Mouse (Mus musculus): ENCODE measurements around the gene Chrd. TPM values are rescaled to one million over a fixed set of nuclear protein-coding genes. Genes with fewer than 3 reads are reported as not detected.

Chrd gene
- polyA plus RNA-seq, 1 experiment from 2014 or later, result 0.32 TPM

- Histone ChIP-seq H3K4me1 (ENCODE audit: control insufficient read depth, low read depth, low read length) (no peaks in the 10 kb centered on the region), H3K9me3 (replicated peaks; ENCODE audit: control insufficient read depth, low read length) (no peaks in the 10 kb centered on the region), H3K9ac (ENCODE audit: low read depth, low read length) (no peak overlapping the region), H3K36me3 (ENCODE audit: control insufficient read depth, insufficient read depth) (no peaks in the 10 kb centered on the region), H3K4me2 (ENCODE audit: low read depth, low read length) (no peak overlapping the region), H3K27ac (ENCODE audit: low read length) (no peak overlapping the region), H3K4me3 (ENCODE audit: low read depth, low read length) (no peak overlapping the region), H3K27me3 (ENCODE audit: control insufficient read depth, insufficient read depth, low read depth, low read length) (no peaks in the 10 kb centered on the region)
- no peak for ATAC-seq (ENCODE audit: low read depth)
- 66% methylated on average over 5 of the region's 5 CpGs for WGBS (ENCODE audit: insufficient replicate concordance)
These were observed 42.1 kb downstream of the Chrd start for GRCm38 (mm10) chr16:20775021-20775420.

GRCm38 (mm10) chr16:20779846-20780245 lies 46.9 kb downstream of the Chrd start:
- Histone ChIP-seq H3K36me3 (ENCODE audit: control insufficient read depth, insufficient read depth) (no peaks in the 10 kb centered on the region), H3K4me2 (ENCODE audit: low read depth, low read length) (no peak overlapping the region), H3K27me3 (ENCODE audit: control insufficient read depth, insufficient read depth, low read depth, low read length) (no peaks in the 10 kb centered on the region), H3K9ac (ENCODE audit: low read depth, low read length) (no peak overlapping the region), H3K27ac (ENCODE audit: low read length) (no peak overlapping the region), H3K4me1 (ENCODE audit: control insufficient read depth, low read depth, low read length) (no peaks in the 10 kb centered on the region), H3K4me3 (ENCODE audit: low read depth, low read length) (no peak overlapping the region), H3K9me3 (replicated peaks; ENCODE audit: control insufficient read depth, low read length) (no peaks in the 10 kb centered on the region)
- ATAC-seq (ENCODE audit: low read depth), result no peak
- WGBS (ENCODE audit: insufficient replicate concordance), result 49% methylated on average over 3 of the region's 3 CpGs

GRCm38 (mm10) chr16:20781101-20781630 lies 48.2 kb downstream of the Chrd start:
- WGBS (ENCODE audit: insufficient replicate concordance), result 45% methylated on average over 4 of the region's 4 CpGs

GRCm38 (mm10) chr16:20783891-20784290 lies 51.0 kb downstream of the Chrd start:
- Histone ChIP-seq H3K36me3 (ENCODE audit: control insufficient read depth, insufficient read depth) (no peaks in the 10 kb centered on the region), H3K4me3 (ENCODE audit: low read depth, low read length) (no peak overlapping the region), H3K27me3 (ENCODE audit: control insufficient read depth, insufficient read depth, low read depth, low read length) (no peaks in the 10 kb centered on the region), H3K9ac (ENCODE audit: low read depth, low read length) (no peak overlapping the region), H3K9me3 (replicated peaks; ENCODE audit: control insufficient read depth, low read length) (no peaks in the 10 kb centered on the region), H3K4me1 (ENCODE audit: control insufficient read depth, low read depth, low read length) (no peaks in the 10 kb centered on the region), H3K4me2 (ENCODE audit: low read depth, low read length) (no peak overlapping the region), H3K27ac (ENCODE audit: low read length) (no peak overlapping the region)
- WGBS (ENCODE audit: insufficient replicate concordance), result 60% methylated on average over 2 of the region's 2 CpGs
- no peak for ATAC-seq (ENCODE audit: low read depth)

More at GRCm38 (mm10) chr16:20781101-20781630, 48.2 kb downstream of the Chrd start:
- no peaks in the 10 kb centered on the region for H3K27me3 ChIP-seq (ENCODE audit: control insufficient read depth, insufficient read depth, low read depth, low read length)
- no peak overlapping the region for H3K4me3 ChIP-seq (ENCODE audit: low read depth, low read length)
- H3K27ac ChIP-seq (ENCODE audit: low read length), result no peak overlapping the region
- H3K9ac ChIP-seq (ENCODE audit: low read depth, low read length), result no peak overlapping the region
- no peaks in the 10 kb centered on the region for H3K36me3 ChIP-seq (ENCODE audit: control insufficient read depth, insufficient read depth)
- no peaks in the 10 kb centered on the region for H3K4me1 ChIP-seq (ENCODE audit: control insufficient read depth, low read depth, low read length)
- no peak overlapping the region for H3K4me2 ChIP-seq (ENCODE audit: low read depth, low read length)
- no peak for ATAC-seq (ENCODE audit: low read depth)
- H3K9me3 ChIP-seq (replicated peaks; ENCODE audit: control insufficient read depth, low read length), result no peaks in the 10 kb centered on the region

- H3K27me3 ChIP-seq (ENCODE audit: control insufficient read depth, insufficient read depth, low read depth, low read length), result no peaks in the 10 kb centered on the region
- ATAC-seq (ENCODE audit: low read depth), result no peak
These were observed 51.8 kb downstream of the Chrd start for GRCm38 (mm10) chr16:20784754-20785153.

GRCm38 (mm10) chr16:20786556-20786955 lies 53.6 kb downstream of the Chrd start:
- 69% methylated on average over 6 of the region's 6 CpGs for WGBS (ENCODE audit: insufficient replicate concordance)
- Histone ChIP-seq H3K4me1 (ENCODE audit: control insufficient read depth, low read depth, low read length) (no peaks in the 10 kb centered on the region), H3K4me3 (ENCODE audit: low read depth, low read length) (no peak overlapping the region), H3K9ac (ENCODE audit: low read depth, low read length) (no peak overlapping the region), H3K4me2 (ENCODE audit: low read depth, low read length) (no peak overlapping the region), H3K9me3 (replicated peaks; ENCODE audit: control insufficient read depth, low read length) (no peaks in the 10 kb centered on the region), H3K36me3 (ENCODE audit: control insufficient read depth, insufficient read depth) (no peaks in the 10 kb centered on the region), H3K27ac (ENCODE audit: low read length) (no peak overlapping the region), H3K27me3 (ENCODE audit: control insufficient read depth, insufficient read depth, low read depth, low read length) (no peaks in the 10 kb centered on the region)
- no peak for ATAC-seq (ENCODE audit: low read depth)

More at GRCm38 (mm10) chr16:20784754-20785153, 51.8 kb downstream of the Chrd start:
- Histone ChIP-seq H3K4me3 (ENCODE audit: low read depth, low read length) (no peak overlapping the region), H3K4me1 (ENCODE audit: control insufficient read depth, low read depth, low read length) (no peaks in the 10 kb centered on the region), H3K4me2 (ENCODE audit: low read depth, low read length) (no peak overlapping the region), H3K27ac (ENCODE audit: low read length) (no peak overlapping the region), H3K9me3 (replicated peaks; ENCODE audit: control insufficient read depth, low read length) (no peaks in the 10 kb centered on the region), H3K9ac (ENCODE audit: low read depth, low read length) (no peak overlapping the region), H3K36me3 (ENCODE audit: control insufficient read depth, insufficient read depth) (no peaks in the 10 kb centered on the region)

GRCm38 (mm10) chr16:20791803-20792202 lies 58.9 kb downstream of the Chrd start:
- Histone ChIP-seq H3K27ac (ENCODE audit: low read length) (no peak overlapping the region), H3K9me3 (replicated peaks; ENCODE audit: control insufficient read depth, low read length) (no peaks in the 10 kb centered on the region), H3K9ac (ENCODE audit: low read depth, low read length) (no peak overlapping the region), H3K4me2 (ENCODE audit: low read depth, low read length) (no peak overlapping the region), H3K4me3 (ENCODE audit: low read depth, low read length) (no peak overlapping the region), H3K27me3 (ENCODE audit: control insufficient read depth, insufficient read depth, low read depth, low read length) (no peaks in the 10 kb centered on the region), H3K36me3 (ENCODE audit: control insufficient read depth, insufficient read depth) (no peaks in the 10 kb centered on the region), H3K4me1 (ENCODE audit: control insufficient read depth, low read depth, low read length) (no peaks in the 10 kb centered on the region)
- no peak for ATAC-seq (ENCODE audit: low read depth)
- 42% methylated on average over 6 of the region's 6 CpGs for WGBS (ENCODE audit: insufficient replicate concordance)

Other genes with a start within 250 kb of the Chrd start
- gene Eif2b5, start 234.3 kb upstream of the Chrd start, polyA plus RNA-seq (2015; fragmentation: Nextera tagmentation; extraction: Ambion mirVana), result 41.0 and 44.0 TPM in 2 replicates
- gene Dvl3, start 216.1 kb upstream of the Chrd start, polyA plus RNA-seq (2015; fragmentation: Nextera tagmentation; extraction: Ambion mirVana), result 3.7 and 5.3 TPM in 2 replicates
- 388 and 409 TPM in 2 replicates for gene Ap2m1, start 197.6 kb upstream of the Chrd start, polyA plus RNA-seq (2015; fragmentation: Nextera tagmentation; extraction: Ambion mirVana)
- gene Abcf3, start 184.6 kb upstream of the Chrd start, polyA plus RNA-seq (2015; fragmentation: Nextera tagmentation; extraction: Ambion mirVana), result 24.6 and 25.8 TPM in 2 replicates
- gene Vwa5b2, start 143.7 kb upstream of the Chrd start, polyA plus RNA-seq (2015; fragmentation: Nextera tagmentation; extraction: Ambion mirVana), result 0.83 and 0.91 TPM in 2 replicates
- 13.0 and 15.0 TPM in 2 replicates for gene Eef1akmt4, start 121.5 kb upstream of the Chrd start, polyA plus RNA-seq (2015; fragmentation: Nextera tagmentation; extraction: Ambion mirVana)
- gene Gm49333, start 121.5 kb upstream of the Chrd start, polyA plus RNA-seq (2015; fragmentation: Nextera tagmentation; extraction: Ambion mirVana), result not detected in 2 replicates
- 17.7 and 18.5 TPM in 2 replicates for gene Alg3, start 121.4 kb upstream of the Chrd start, polyA plus RNA-seq (2015; fragmentation: Nextera tagmentation; extraction: Ambion mirVana)
- 0.15 and 0.18 TPM in 2 replicates for gene Camk2n2, start 111.8 kb upstream of the Chrd start, polyA plus RNA-seq (2015; fragmentation: Nextera tagmentation; extraction: Ambion mirVana)
- gene Ece2, start 103.3 kb upstream of the Chrd start, polyA plus RNA-seq (2015; fragmentation: Nextera tagmentation; extraction: Ambion mirVana), result 0.09 and 0.15 TPM in 2 replicates
- 159 and 170 TPM in 2 replicates for gene Psmd2, start 81.5 kb upstream of the Chrd start, polyA plus RNA-seq (2015; fragmentation: Nextera tagmentation; extraction: Ambion mirVana)
- 80.9 and 89.4 TPM in 2 replicates for gene Eif4g1, start 64.8 kb upstream of the Chrd start, polyA plus RNA-seq (2015; fragmentation: Nextera tagmentation; extraction: Ambion mirVana)
- gene Fam131a, start 39.9 kb upstream of the Chrd start, polyA plus RNA-seq (2015; fragmentation: Nextera tagmentation; extraction: Ambion mirVana), result 1.4 and 2.3 TPM in 2 replicates
- gene Polr2h, start 15.5 kb upstream of the Chrd start, polyA plus RNA-seq (2015; fragmentation: Nextera tagmentation; extraction: Ambion mirVana), result 27.7 and 31.6 TPM in 2 replicates
- gene Clcn2, start 15.4 kb upstream of the Chrd start, polyA plus RNA-seq (2015; fragmentation: Nextera tagmentation; extraction: Ambion mirVana), result 9.7 and 11.5 TPM in 2 replicates
- gene Thpo, start 1.4 kb downstream of the Chrd start, polyA plus RNA-seq (2015; fragmentation: Nextera tagmentation; extraction: Ambion mirVana), result 5.1 and 6.1 TPM in 2 replicates